Mouse (Mus musculus) heart, embryonic 11.5 days (tissue): ENCODE data around the gene Ppp5c. TPM values are rescaled to one million over a fixed set of nuclear protein-coding genes. Genes with fewer than 3 reads are reported as not detected.

Experiments used
- ATAC-seq: fragments of 200-750 bp; cut with Nextera tagmentation; replicated peaks from 2 replicates; pipeline ENCODE4 v1.8.0; 2017; ENCODE audit warnings: moderate library complexity; ENCODE audit not compliant: insufficient number of reproducible peaks, low FRiP score, low TSS enrichment
- H3K27ac ChIP-seq: fragments of 300-500 bp; sonication (generic); 2 replicates; pipeline ENCODE4 v1.5.1; 2014; ENCODE audit warnings: mild to moderate bottlenecking, low read depth, low read length
- H3K27me3 ChIP-seq: fragments of 300-500 bp; sonication (generic); 2 replicates; pipeline ENCODE4 v1.6.1; 2014; ENCODE audit warnings: mild to moderate bottlenecking, low read length, mixed read lengths; ENCODE audit not compliant: control insufficient read depth, insufficient read depth
- H3K36me3 ChIP-seq: fragments of 300-500 bp; sonication (generic); 2 replicates; pipeline ENCODE4 v1.6.1; 2014; ENCODE audit warnings: mild to moderate bottlenecking, low read length, moderate library complexity, mixed read lengths; ENCODE audit not compliant: control insufficient read depth, insufficient read depth
- H3K4me1 ChIP-seq: fragments of 300-500 bp; sonication (generic); 2 replicates; pipeline ENCODE4 v1.6.1; 2014; ENCODE audit warnings: low read length; ENCODE audit not compliant: control insufficient read depth, insufficient read depth
- H3K4me2 ChIP-seq: fragments of 300-500 bp; sonication (generic); 2 replicates; pipeline ENCODE4 v1.6.1; 2014; ENCODE audit warnings: mild to moderate bottlenecking, moderate library complexity
- H3K4me3 ChIP-seq: fragments of 300-500 bp; sonication (generic); 2 replicates; pipeline ENCODE4 v1.5.1; 2014; ENCODE audit warnings: low read depth, low read length
- H3K9ac ChIP-seq: fragments of 300-500 bp; sonication (generic); 2 replicates; pipeline ENCODE4 v1.6.1; 2014; ENCODE audit warnings: mild to moderate bottlenecking, low read depth, low read length, moderate library complexity
- H3K9me3 ChIP-seq: fragments of 300-500 bp; sonication (generic); replicated peaks from 2 replicates; pipeline ENCODE4 v1.6.1; 2016; ENCODE audit warnings: low read length; ENCODE audit not compliant: control insufficient read depth
- WGBS: fragments of 180-500 bp; shearing (Covaris S2); extraction: QIAGEN DNeasy Blood & Tissue Kit; methylation state at CpG from one replicate; pipeline ENCODE4 v1.1.7; 2014; ENCODE audit not compliant: insufficient replicate concordance; 5-methylcytosine and 5-hydroxymethylcytosine counted together
- polyA plus RNA-seq: library from polyadenylated mRNA; unstranded; fragments of >200 nt; fragmentation: Nextera tagmentation; extraction: Ambion mirVana; gene quantifications from 2 replicates; pipeline ENCODE4 v1.2.1, GENCODE M21; 2014

The Ppp5c gene
- polyA plus RNA-seq, 1 experiment from 2014 or later: 87.0 TPM

DNA sequence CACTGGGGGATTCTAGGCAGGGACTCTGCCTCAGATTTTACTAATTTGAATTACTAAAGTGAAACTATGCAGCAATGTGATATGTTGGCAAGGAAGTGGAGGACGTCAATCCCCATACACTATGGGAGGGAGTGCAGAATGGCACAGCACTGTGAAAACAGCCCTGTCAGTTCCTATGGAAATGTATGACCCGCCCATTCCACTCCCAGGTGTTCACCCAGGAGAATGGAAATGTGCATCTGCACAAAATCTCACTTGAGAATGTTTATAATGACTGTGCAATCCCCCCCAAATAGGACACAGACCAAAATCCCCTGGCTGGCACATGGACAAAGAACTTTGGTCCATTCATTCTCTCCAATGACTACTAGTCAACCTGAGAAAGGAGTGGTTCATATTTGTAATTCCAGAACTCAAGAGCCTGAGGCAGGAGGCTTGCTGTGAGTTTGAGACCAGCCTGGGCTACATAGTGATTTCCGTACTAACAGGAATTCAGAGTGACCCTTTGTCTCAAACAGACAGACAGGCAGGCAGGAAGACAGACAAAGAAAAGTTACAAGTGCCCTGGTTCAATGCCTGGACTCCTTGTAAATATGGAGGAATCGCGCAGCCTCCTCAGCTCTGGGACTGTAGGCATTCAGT is 19.4 kb upstream of the Ppp5c start:
- Histone ChIP-seq H3K4me1 (peaks cover 4% of the 10 kb centered on the region; the same call in 1 of the 2 replicates), H3K4me2 (no peak overlapping the region), H3K9me3 (peaks cover 5% of the 10 kb centered on the region; the same call in 1 of the 2 replicates), H3K4me3 (no peak overlapping the region), H3K27me3 (no peaks in the 10 kb centered on the region), H3K9ac (no peak overlapping the region), H3K36me3 (peaks cover 40% of the 10 kb centered on the region), H3K27ac (no peak overlapping the region)
- WGBS: 86% methylated on average over 5 of the region's 5 CpGs
- ATAC-seq: no peak

DNA sequence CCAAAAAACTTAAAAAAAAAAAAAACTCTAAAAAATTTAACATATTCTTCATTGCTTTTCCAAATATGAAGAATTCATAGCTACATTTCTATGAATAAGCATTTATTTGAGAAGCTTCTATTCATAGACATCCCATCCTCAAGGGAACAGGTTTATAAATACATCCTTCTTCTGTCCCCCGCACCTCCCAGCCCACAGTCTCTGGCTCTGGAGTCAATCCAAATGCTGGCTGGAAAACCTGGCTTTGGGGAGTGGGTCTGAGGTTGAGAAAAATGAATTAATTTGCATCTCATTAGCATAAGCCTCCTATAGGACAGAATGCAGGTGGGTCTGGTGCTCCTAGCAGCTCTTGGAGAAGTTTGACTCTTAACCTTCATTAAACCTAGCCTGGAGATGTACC is 18.0 kb upstream of the Ppp5c start:
- Histone ChIP-seq H3K27me3 (no peaks in the 10 kb centered on the region), H3K9me3 (peaks cover 5% of the 10 kb centered on the region; the same call in 1 of the 2 replicates), H3K27ac (no peak overlapping the region), H3K36me3 (peaks cover 45% of the 10 kb centered on the region), H3K4me2 (no peak overlapping the region), H3K4me3 (no peak overlapping the region), H3K9ac (no peak overlapping the region), H3K4me1 (peaks cover 4% of the 10 kb centered on the region; the same call in 1 of the 2 replicates)
- ATAC-seq: no peak
- WGBS: 78% methylated on average over 1 of the region's 1 CpGs

DNA sequence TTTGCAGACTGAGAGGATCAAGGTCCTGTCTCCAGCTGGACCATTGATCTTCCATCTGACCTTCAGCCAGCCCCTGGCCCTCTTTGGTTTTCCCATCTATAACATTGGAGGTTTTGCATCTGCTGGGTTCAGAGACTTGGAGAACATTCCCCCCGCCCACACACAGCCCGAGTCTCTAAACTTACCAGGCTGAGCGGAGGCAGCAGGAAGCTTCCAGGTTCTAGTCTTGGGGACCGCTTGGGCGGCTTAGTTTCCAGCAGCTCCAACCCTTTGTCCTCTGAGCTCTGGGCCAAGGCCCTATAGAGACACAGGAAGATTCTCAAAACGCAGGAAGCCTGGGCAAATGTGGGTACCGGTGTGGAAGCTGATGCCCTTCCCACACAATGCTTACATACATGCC is 11.6 kb upstream of the Ppp5c start:
- no peak overlapping the region for H3K4me3 ChIP-seq
- H3K9ac ChIP-seq: no peak overlapping the region
- no peak overlapping the region for H3K4me2 ChIP-seq
- no peak overlapping the region for H3K27ac ChIP-seq
- H3K27me3 ChIP-seq: no peaks in the 10 kb centered on the region
- 89% methylated on average over 7 of the region's 7 CpGs for WGBS
- peaks cover 5% of the 10 kb centered on the region; the same call in 1 of the 2 replicates for H3K4me1 ChIP-seq
- no peak for ATAC-seq
- H3K36me3 ChIP-seq: peaks cover 61% of the 10 kb centered on the region
- peaks cover 5% of the 10 kb centered on the region; the same call in 1 of the 2 replicates for H3K9me3 ChIP-seq

DNA sequence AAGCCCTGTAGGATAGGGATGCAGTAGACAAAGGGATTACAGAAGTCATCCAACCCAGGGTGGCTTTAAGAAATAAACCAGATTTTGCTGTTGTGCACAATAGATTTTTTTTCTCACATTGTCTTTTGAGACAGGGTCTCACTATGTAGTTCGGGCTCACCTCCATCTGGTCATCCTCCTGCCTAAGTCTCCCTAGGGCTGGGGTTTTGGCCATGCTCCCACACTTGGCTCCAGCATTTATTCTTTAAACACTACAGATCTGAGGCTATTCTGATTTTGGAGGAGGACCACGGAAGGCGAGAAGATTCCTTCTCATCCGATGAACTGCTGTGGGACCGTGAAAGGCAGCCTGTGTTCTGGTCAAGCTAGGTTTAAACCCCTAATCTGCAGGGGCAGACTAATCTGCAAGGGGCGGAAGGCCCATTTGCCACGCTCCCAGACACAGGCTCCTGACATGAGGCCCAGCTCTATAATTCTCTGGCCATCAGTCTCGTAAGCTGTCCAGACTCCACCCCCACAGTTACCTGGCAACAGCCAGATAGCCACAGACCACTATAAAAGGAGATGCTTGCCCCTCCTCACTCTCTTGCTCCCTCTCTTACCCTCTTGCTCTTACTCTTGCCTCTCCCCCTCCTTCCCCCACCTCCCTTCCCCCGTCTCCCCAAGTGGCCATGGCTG is 10.4 kb upstream of the Ppp5c start:
- Histone ChIP-seq H3K36me3 (peaks cover 60% of the 10 kb centered on the region), H3K27me3 (no peaks in the 10 kb centered on the region), H3K4me2 (no peak overlapping the region), H3K4me1 (peaks cover 5% of the 10 kb centered on the region; the same call in 1 of the 2 replicates), H3K9me3 (no peaks in the 10 kb centered on the region), H3K27ac (no peak overlapping the region), H3K9ac (no peak overlapping the region), H3K4me3 (no peak overlapping the region)
- ATAC-seq: no peak
- 57% methylated on average over 9 of the region's 9 CpGs for WGBS

DNA sequence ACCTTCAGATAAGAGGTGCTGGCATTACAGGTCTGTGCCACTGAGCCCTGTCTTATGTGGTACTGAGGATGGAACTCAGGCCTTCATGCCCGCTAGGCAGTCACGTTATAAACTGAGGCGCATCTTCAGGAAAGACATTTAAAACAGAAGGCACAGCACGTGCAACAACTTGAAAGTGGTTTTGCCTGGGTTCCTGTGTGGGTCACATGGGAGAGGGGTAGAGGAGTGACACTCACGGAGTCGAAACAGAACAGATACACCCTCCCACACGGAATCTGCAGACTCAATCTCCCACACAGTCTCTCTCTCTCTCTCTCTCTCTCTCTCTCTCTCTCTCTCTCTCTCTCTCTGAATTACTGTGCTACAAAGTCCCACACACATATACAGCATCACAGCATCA is 2.5 kb upstream of the Ppp5c start:
- WGBS: 79% methylated on average over 7 of the region's 7 CpGs

DNA sequence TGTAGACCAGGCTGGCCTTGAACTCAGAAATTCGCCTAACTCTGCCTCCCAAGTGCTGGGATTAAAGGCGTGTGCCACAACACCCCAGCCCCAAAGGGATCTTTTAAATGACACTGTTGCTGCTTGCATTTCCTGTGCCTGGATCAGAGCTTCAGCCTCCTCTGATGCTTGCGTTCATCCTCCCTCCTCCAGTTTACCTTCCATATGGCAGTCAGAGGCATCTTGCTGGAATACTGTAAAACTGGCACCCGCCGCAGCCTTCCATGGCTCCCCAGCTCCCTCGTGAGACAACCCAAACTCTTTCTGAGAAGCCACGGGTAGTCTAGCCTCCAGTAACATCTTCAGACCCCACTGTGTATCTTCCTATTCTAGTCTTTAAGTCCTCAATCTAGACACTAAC is 1.2 kb upstream of the Ppp5c start:
- Histone ChIP-seq H3K4me3 (no peak overlapping the region), H3K4me1 (peaks cover 32% of the 10 kb centered on the region), H3K9ac (no peak overlapping the region), H3K9me3 (no peaks in the 10 kb centered on the region), H3K27me3 (no peaks in the 10 kb centered on the region), H3K27ac (no peak overlapping the region), H3K36me3 (peaks cover 14% of the 10 kb centered on the region), H3K4me2 (no peak overlapping the region)
- WGBS: 75% methylated on average over 7 of the region's 7 CpGs
- ATAC-seq: no peak

More for the DNA sequence above, 2.5 kb upstream of the Ppp5c start:
- Histone ChIP-seq H3K9ac (no peak overlapping the region), H3K27ac (no peak overlapping the region), H3K9me3 (no peaks in the 10 kb centered on the region), H3K36me3 (peaks cover 26% of the 10 kb centered on the region), H3K4me3 (no peak overlapping the region), H3K4me1 (peaks cover 18% of the 10 kb centered on the region), H3K4me2 (no peak overlapping the region), H3K27me3 (no peaks in the 10 kb centered on the region)
- no peak for ATAC-seq

DNA sequence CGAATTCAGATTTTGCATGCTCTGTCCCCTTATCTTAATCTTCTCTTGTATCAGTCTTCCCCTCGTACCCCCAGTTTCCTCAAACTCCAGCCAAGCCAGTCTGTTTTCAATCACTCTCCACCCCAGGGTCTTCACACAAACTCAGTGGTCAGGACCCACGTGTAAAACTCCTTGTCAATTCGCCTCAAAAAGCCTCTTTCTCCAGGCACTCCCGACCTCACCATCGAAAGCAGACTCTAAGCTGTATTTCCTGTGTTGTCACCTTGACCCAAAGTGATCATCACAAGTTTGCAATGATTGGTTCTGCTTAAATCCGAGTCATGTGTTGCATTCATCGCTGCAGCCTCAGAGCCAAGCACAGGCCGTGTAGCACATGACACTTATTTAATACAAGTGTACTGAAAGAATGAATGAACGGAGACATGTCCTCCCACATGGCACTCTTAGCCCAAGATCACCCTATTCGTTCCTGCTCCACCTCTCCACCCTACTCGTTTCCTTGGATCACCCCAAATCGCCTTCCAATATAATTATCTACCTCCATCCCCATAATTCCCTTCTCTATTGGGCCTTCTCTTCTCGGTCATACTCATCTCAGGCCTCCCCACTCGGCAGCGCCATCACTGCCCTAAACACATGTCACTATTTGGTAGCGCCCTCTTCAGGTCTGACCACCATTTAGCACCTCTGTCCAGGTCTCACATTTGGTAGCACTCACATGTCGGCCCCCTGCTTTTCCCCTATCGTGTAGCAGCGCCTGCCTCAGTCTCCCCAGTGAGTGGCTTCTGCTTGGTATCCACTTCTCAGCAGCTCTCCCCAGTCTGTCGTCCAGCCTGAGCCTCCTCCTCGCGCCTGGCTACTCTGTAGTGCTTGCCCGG is 775 bp downstream of the Ppp5c start:
- 3% methylated on average over 24 of the region's 24 CpGs for WGBS
- H3K4me1 ChIP-seq: peaks cover 48% of the 10 kb centered on the region

DNA sequence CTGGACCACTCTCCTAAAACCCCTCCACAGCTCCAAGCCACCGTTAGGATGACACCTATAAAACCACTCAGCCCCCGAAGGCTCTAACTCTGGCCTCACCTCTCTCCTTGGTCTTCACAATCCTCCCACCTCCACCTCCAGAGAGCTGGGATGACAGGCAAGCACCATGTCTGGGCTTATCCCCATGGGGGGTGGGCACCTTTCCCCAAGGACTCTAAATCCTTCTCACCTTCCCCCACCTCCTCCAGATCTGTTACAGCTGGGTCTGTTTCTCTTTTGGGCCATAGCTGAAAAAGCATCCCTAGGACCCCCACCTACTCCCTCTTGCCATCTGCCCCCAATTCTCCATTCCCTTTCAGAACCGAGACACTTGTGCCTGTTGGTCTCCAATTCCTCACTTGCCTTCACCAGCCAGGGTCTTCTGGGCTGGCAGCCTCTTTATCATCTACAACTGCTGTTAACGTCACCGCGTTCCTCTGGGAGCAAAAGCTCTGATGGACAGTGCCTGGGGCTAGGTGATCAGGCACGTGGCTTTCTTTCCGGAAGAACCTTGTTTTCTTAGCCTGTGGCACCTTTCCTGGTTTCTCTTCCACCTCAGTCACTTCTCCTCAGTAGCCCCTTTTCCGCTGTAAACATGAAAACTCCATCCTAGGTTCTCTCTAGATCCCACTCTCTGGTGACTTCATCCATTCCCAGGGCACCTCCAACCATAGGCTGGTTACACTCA is 1.7 kb downstream of the Ppp5c start:
- H3K27ac ChIP-seq: no peak overlapping the region
- H3K27me3 ChIP-seq: no peaks in the 10 kb centered on the region
- WGBS: 45% methylated on average over 9 of the region's 9 CpGs
- H3K4me3 ChIP-seq: 0 out of 2 replicates have a peak overlapping the region, but pooled peaks have one; percentile 1
- H3K9me3 ChIP-seq: no peaks in the 10 kb centered on the region
- H3K9ac ChIP-seq: peak overlapping the region; percentile 39; the same call in 1 of the 2 replicates
- H3K4me1 ChIP-seq: peaks cover 48% of the 10 kb centered on the region
- no peak for ATAC-seq
- peak overlapping the region; percentile 77 for H3K4me2 ChIP-seq
- peaks cover 15% of the 10 kb centered on the region for H3K36me3 ChIP-seq

More for the DNA sequence above, 775 bp downstream of the Ppp5c start:
- H3K27ac ChIP-seq: peak overlapping the region; percentile 65
- ATAC-seq: peak; percentile 44
- peak overlapping the region; percentile 82 for H3K9ac ChIP-seq
- peak overlapping the region; percentile 88 for H3K4me3 ChIP-seq
- peak overlapping the region; percentile 77 for H3K4me2 ChIP-seq
- H3K36me3 ChIP-seq: peaks cover 8% of the 10 kb centered on the region
- no peaks in the 10 kb centered on the region for H3K27me3 ChIP-seq
- no peaks in the 10 kb centered on the region for H3K9me3 ChIP-seq
